Mouse (Mus musculus) megakaryocyte progenitor cell, adult 5-6 weeks (primary cell): ENCODE results near the gene Gm10409. TPM values are rescaled to one million over a fixed set of nuclear protein-coding genes. Genes with fewer than 3 reads are reported as not detected.
"Not testable (repeated sequence)": the region's sequence is repeated elsewhere in the genome, so short reads cannot be mapped to it uniquely, and the experiment has no call there.

Experiments
- ATAC-seq: replicated peaks from 2 replicates; pipeline ENCODE4 v1.8.0; 2016; ENCODE audit warnings: mild to moderate bottlenecking, moderate TSS enrichment, inconsistent platforms; ENCODE audit not compliant: poor library complexity
- total RNA-seq, 2 experiments: library from RNA; stranded (forward) in 1 of 2; stranded (reverse) in 1 of 2; fragments of 157-497, 149-512 nt in 1 of 2; fragments of 200-1000 nt in 1 of 2; gene quantifications; 2 replicates each; pipeline versions ENCODE4 v1.2.3 to v1.2.4; 2015 to 2017

Gm10409 gene
- total RNA-seq (2015) (not detected in 2 replicates), total RNA-seq (2017) (not detected in 2 replicates)

DNA sequence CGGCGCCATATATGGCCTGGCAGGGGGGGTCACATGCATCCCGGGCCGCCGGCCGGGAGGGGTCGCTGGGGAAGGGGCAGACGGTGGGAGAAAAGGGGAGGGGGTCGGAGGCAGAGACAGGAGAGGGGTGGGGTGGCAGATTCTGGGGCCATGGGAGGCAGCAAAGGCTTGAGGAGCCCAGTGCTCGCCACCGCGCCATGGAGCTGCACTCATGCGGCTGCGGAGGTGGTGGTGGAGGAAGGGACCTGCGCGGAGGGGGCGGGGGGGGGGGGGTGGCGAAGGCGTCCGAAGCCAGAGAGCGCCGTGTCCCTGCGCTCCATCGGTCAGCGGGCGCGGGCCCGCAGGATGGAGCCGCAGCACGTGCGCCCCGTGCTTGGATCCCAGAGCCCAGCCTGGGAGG, at the start of gene Gm10409:
TSS of gene Gm10409 (plus strand) at position 301 of the 400 bp plus-strand sequence.
- not testable (repeated sequence) for ATAC-seq

DNA sequence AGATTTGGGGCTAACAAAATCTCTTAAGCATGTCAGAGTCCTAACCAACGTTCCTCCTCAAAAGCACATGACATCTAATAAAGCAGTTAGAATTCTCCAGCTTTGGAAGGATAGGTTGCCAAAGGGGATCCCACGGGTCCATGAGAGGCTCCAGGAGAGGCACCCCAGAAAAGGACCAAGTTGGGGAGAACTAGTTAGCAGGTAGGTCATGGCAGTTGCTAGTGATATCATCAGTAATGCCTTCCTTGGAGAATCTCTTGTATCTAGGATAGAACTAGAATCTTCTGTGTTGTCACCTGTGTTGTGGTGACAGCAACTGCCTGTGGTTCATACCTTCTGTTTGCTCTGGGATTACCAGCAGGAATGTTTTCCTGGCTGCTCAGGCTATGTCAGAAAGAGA, 17.6 kb upstream of the Gm10409 start, which contains the start of gene Gm10413:
TSS of gene Gm10413 (plus strand) at position 301 of the 400 bp plus-strand sequence.
- ATAC-seq = not testable (repeated sequence)

DNA sequence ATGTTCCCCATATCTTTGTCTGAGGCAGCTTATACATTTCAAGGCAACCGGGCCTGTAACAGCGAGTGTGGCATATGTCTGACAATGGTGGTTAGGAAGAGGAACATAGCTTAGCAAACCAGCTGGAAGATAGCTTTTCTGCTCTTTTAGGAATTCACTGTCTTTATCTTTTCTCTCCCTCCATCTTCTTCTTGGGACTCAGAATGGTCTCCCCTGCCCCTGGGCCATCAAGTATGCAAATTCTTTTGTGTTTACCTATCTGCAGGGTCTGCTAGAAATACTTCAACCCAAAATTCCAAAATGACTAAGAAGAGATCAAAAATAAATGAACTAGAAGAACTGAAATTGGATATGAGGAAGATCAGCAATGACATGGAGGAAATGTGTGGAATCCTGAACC, 15.4 kb downstream of the Gm10409 start, which contains the start of gene Gm3005:
TSS of gene Gm3005 (plus strand) at position 301 of the 400 bp plus-strand sequence.
- not testable (repeated sequence) for ATAC-seq

DNA sequence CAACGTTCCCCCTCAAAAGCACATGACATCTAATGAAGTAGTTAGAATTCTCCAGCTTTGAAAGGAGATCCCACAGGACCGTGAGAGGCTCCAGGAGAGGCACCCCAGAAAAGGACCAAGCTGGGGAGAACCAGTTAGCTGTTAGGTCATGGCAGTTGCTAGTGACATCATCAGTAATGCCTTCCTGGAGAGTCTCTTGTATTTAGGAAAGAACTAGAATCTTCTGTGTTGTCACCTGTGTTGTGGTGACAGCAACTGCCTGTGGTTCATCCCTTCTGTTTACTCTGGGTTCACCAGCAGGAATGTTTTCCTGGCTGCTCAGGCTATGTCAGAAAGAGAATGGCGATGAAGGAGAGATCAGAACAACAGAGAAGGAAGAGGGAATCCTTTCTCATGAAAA, 36.7 kb downstream of the Gm10409 start, which contains the start of gene Gm10408:
TSS of gene Gm10408 (plus strand) at position 301 of the 400 bp plus-strand sequence.
- ATAC-seq = not testable (repeated sequence)

Other genes with a start within 250 kb of the Gm10409 start
- gene Gm5795, start 224.4 kb upstream of the Gm10409 start, total RNA-seq (2015) = not detected in 2 replicates
- not detected in 2 replicates for gene Gm5795, start 224.4 kb upstream of the Gm10409 start, total RNA-seq (2017)
- gene D830030K20Rik, start 204.1 kb upstream of the Gm10409 start, total RNA-seq (2015) = not detected in 2 replicates
- not detected in 2 replicates for gene D830030K20Rik, start 204.1 kb upstream of the Gm10409 start, total RNA-seq (2017)
- not detected in 2 replicates for gene Gm2956, start 80.0 kb upstream of the Gm10409 start, total RNA-seq (2015)
- not detected in 2 replicates for gene Gm2956, start 80.0 kb upstream of the Gm10409 start, total RNA-seq (2017)
- gene Gm10413, start 17.5 kb upstream of the Gm10409 start, total RNA-seq (2015) = not detected in 2 replicates
- not detected in 2 replicates for gene Gm10413, start 17.5 kb upstream of the Gm10409 start, total RNA-seq (2017)
- not detected in 2 replicates for gene Gm3005, start 15.5 kb downstream of the Gm10409 start, total RNA-seq (2015)
- gene Gm3005, start 15.5 kb downstream of the Gm10409 start, total RNA-seq (2017) = not detected in 2 replicates
- gene Gm10408, start 36.8 kb downstream of the Gm10409 start, total RNA-seq (2015) = not detected in 2 replicates
- gene Gm10408, start 36.8 kb downstream of the Gm10409 start, total RNA-seq (2017) = not detected in 2 replicates
- not detected in 2 replicates for gene Gm3012, start 221.9 kb downstream of the Gm10409 start, total RNA-seq (2015)
- gene Gm3012, start 221.9 kb downstream of the Gm10409 start, total RNA-seq (2017) = not detected in 2 replicates
- gene Gm3020, start 239.4 kb downstream of the Gm10409 start, total RNA-seq (2015) = not detected in 2 replicates
- not detected in 2 replicates for gene Gm3020, start 239.4 kb downstream of the Gm10409 start, total RNA-seq (2017)